In genomic region chr2:167421330-167422149, GRCm38 (mm10) we compare ENCODE assay signal across 7 mouse cellular contexts. TPM values are rescaled to one million over a fixed set of nuclear protein-coding genes. Genes with fewer than 3 reads are reported as not detected.
DNase-seq lines count a peak whose midpoint lies in the region; ATAC-seq lines count a peak whose summit lies in the region.

Gene Slc9a8, plus strand, starts transcription at chr2:167421712.

- peak; percentile 98 for DNase-seq in adrenal gland, postnatal 10 days
- peak; percentile 97 for DNase-seq in embryonic facial prominence, embryonic 10.5 days (ENCODE audit: low spot score)
- DNase-seq in kidney, adult 11 months = peak; percentile 95
- peak; percentile 98 for DNase-seq in limb, embryonic 10.5 days (ENCODE audit: low spot score)
- DNase-seq in spleen, adult 12 weeks (ENCODE audit: low spot score) = peak; percentile 83

- peak within 1 kb of the TSS; percentile 81 for H3K4me2 ChIP-seq in midbrain, embryonic 13.5 days (replicated peaks)

- under 1% methylated on average over 66 of the region's 66 CpGs for WGBS in embryonic facial prominence, embryonic 10.5 days
- WGBS in limb, embryonic 10.5 days = under 1% methylated on average over 66 of the region's 66 CpGs
- whole genome bisulfite sequencing in midbrain, embryonic 13.5 days = under 1% methylated on average over 63 of the region's 66 CpGs

- peak; percentile 90 for ATAC-seq in granulocyte monocyte progenitor cell, adult 5-6 weeks (replicated peaks; ENCODE audit: poor library complexity, severe bottlenecking)
- peak; percentile 98 for ATAC-seq in midbrain, embryonic 13.5 days

- H3K36me3 ChIP-seq in embryonic facial prominence, embryonic 10.5 days (replicated peaks) = peaks cover 32% of the 10 kb centered on the region
- H3K36me3 ChIP-seq in limb, embryonic 10.5 days = peaks cover 30% of the 10 kb centered on the region
- H3K36me3 ChIP-seq in midbrain, embryonic 13.5 days = peaks cover 26% of the 10 kb centered on the region

- H3K4me3 ChIP-seq in embryonic facial prominence, embryonic 10.5 days = peak within 1 kb of the TSS; percentile 91
- peak within 1 kb of the TSS; percentile 87 for H3K4me3 ChIP-seq in limb, embryonic 10.5 days
- peak within 1 kb of the TSS; percentile 81 for H3K4me3 ChIP-seq in midbrain, embryonic 13.5 days (replicated peaks)

- peaks cover 23% of the 10 kb centered on the region for H3K4me1 ChIP-seq in embryonic facial prominence, embryonic 10.5 days
- peaks cover 18% of the 10 kb centered on the region for H3K4me1 ChIP-seq in limb, embryonic 10.5 days
- H3K4me1 ChIP-seq in midbrain, embryonic 13.5 days (replicated peaks) = peaks cover 23% of the 10 kb centered on the region

- H3K27ac ChIP-seq in embryonic facial prominence, embryonic 10.5 days (replicated peaks) = peak within 1 kb of the TSS; percentile 100
- peak within 1 kb of the TSS; percentile 99 for H3K27ac ChIP-seq in limb, embryonic 10.5 days
- H3K27ac ChIP-seq in midbrain, embryonic 13.5 days = peak within 1 kb of the TSS; percentile 98

- peak within 1 kb of the TSS; percentile 90 for H3K9ac ChIP-seq in midbrain, embryonic 13.5 days (replicated peaks)

- H3K27me3 ChIP-seq in embryonic facial prominence, embryonic 10.5 days (replicated peaks; ENCODE audit: low read depth, poor library complexity, severe bottlenecking) = no peaks in the 10 kb centered on the region
- H3K27me3 ChIP-seq in limb, embryonic 10.5 days (ENCODE audit: low read depth, poor library complexity, severe bottlenecking) = no peaks in the 10 kb centered on the region
- H3K27me3 ChIP-seq in midbrain, embryonic 13.5 days = no peaks in the 10 kb centered on the region

- no peaks in the 10 kb centered on the region for H3K9me3 ChIP-seq in embryonic facial prominence, embryonic 10.5 days
- no peaks in the 10 kb centered on the region for H3K9me3 ChIP-seq in limb, embryonic 10.5 days (replicated peaks)
- no peaks in the 10 kb centered on the region for H3K9me3 ChIP-seq in midbrain, embryonic 13.5 days

RNA-seq across cellular contexts. Expression of gene Slc9a8, which starts in this region (rescaled TPM):
- 10 to 100 TPM; 28.8 to 37.0 TPM for total RNA-seq in adrenal gland, postnatal 10 days (2021)
- polyA plus RNA-seq in embryonic facial prominence, embryonic 10.5 days (2016; fragmentation: Nextera tagmentation; extraction: Ambion mirVana) = 24.3 and 25.9 TPM in 2 replicates
- 39.4 and 54.4 TPM in 2 replicates for total RNA-seq in granulocyte monocyte progenitor cell, adult 5-6 weeks (2014; fragmentation: Nextera tagmentation)
- total RNA-seq in granulocyte monocyte progenitor cell, adult 5-6 weeks (2017) = 21.1 and 22.0 TPM in 2 replicates
- polyA plus RNA-seq in limb, embryonic 10.5 days (2016; fragmentation: Nextera tagmentation; extraction: Ambion mirVana) = 28.2 and 32.0 TPM in 2 replicates
- 22.7 and 23.0 TPM in 2 replicates for polyA plus RNA-seq in midbrain, embryonic 13.5 days (2015; fragmentation: Nextera tagmentation; extraction: Ambion mirVana)

Comparison
In these comparisons a context has a peak if more than half of its experiments do, and no peak if none do; other contexts are left out.
1. Peak in every context shown above with its lines: DNase-seq, ATAC-seq, H3K4me3 ChIP-seq and H3K27ac ChIP-seq.